Mouse (Mus musculus): ENCODE data around the gene Sox14. TPM values are rescaled to one million over a fixed set of nuclear protein-coding genes. Genes with fewer than 3 reads are reported as not detected.

Gene Sox14
- polyA plus RNA-seq, 1 experiment from 2014 or later: not detected

Other genes starting within 250 kb of the Sox14 start
- gene Dzip1l, start 246.7 kb downstream of the Sox14 start, polyA plus RNA-seq (2015; fragmentation: Nextera tagmentation; extraction: Ambion mirVana): 13.3 and 18.3 TPM in 2 replicates
- gene Cldn18, start 158.9 kb downstream of the Sox14 start, polyA plus RNA-seq (2015; fragmentation: Nextera tagmentation; extraction: Ambion mirVana): 362 and 520 TPM in 2 replicates